Mouse (Mus musculus): ENCODE data around the gene Ednra. TPM values are rescaled to one million over a fixed set of nuclear protein-coding genes. Genes with fewer than 3 reads are reported as not detected.
A peak's percentile ranks its signal among the peaks of the same experiment; 100 is the strongest.

Ednra gene
- polyA plus RNA-seq, 1 experiment from 2014 or later, result 4.1 TPM

DNA sequence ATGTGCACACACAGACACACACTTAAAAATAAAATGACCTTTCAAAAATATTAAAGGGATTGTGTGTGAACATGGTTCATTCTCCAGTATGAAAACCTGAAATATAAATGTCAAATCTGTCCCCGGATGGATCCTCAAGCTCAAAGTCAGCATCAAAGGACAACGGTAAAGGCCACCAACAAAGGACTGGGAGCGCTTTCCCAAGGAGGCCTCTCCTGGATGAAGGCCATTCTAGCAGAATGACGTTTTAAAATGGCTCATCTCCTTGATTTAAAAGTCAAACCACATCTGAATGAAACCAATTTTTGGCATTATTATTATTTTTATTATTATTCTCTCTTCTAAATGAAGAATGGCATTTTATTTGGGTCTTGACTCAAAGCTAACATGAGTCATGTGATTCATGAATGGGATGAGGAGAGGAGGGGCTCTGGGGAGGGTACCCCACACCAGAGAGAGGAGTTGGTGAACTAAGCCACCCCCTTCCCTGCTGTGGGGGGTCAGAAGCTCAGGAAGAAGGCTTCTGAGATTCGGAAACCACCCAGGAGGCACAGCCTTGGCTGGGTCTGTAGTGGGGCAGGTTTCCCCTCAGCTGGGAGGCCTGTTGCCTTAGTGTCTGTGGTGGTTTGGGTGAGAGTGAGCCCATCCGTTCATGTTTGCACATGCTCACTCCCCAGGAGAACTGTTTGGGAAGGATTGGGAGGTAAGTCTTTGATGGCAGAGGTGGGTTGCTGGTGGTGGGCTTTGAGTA is 40.7 kb downstream of the Ednra start:
- no peaks in the 10 kb centered on the region for H3K27me3 ChIP-seq (replicated peaks; ENCODE audit: control insufficient read depth, insufficient read depth, low read length)
- H3K9me3 ChIP-seq (replicated peaks; ENCODE audit: control insufficient read depth, low read length), result no peaks in the 10 kb centered on the region
- H3K4me3 ChIP-seq (ENCODE audit: low read depth, low read length), result no peak overlapping the region
- WGBS, result 85% methylated on average over 6 of the region's 6 CpGs
- H3K4me2 ChIP-seq (ENCODE audit: low read length), result no peak overlapping the region
- H3K36me3 ChIP-seq (ENCODE audit: control insufficient read depth, insufficient read depth, low read length), result no peaks in the 10 kb centered on the region
- no peak overlapping the region for H3K27ac ChIP-seq (ENCODE audit: low read depth, low read length)
- DNase-seq (ENCODE audit: low spot score) (no peak), ATAC-seq (no peak)
- no peaks in the 10 kb centered on the region for H3K4me1 ChIP-seq (ENCODE audit: control insufficient read depth, insufficient read depth, low read length)
- H3K9ac ChIP-seq (ENCODE audit: low read length), result no peak overlapping the region

DNA sequence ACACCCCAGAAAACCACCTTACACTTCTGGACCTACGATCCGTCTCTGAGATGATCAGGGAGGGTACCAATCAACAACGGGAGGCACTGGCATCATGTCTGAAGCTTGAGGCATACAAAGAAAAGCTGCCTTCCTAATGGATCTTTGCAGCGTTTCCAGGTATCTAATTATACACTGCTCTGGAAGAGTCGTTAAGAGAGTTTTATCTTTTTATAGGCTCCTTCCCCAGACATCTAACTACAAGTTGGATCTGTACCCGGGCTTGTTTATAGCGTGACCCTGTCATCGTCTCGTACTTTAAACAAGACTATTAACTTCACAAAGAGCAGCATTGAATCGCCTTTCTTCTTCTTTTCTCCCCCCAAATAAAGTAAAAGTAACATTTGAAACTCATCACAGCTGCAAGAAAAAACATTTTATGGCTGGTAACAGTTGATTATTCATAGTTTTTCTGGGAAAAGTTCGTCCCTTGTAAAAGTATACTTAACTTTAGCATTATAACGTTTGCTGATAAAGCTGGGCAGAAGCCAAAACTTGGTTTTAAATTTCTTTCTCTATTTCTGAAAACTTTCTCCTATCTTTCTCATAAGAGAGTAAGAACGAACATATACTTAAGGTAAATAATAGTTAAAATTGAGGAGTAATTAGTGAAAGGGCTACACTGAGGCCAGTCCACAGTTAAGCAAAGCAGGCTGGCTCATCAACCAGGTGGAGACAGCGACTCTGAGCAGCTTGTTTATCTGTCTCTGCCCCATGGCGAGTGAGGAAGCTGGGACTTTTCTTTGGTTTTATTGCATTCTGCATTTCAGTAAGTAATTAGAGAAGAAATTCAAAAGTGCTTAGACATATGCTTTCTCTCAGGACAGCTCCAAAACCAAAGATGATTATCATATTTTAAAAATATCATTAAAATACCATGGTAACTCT is 42.0 kb downstream of the Ednra start:
- Histone ChIP-seq H3K9me3 (replicated peaks; ENCODE audit: control insufficient read depth, low read length) (no peaks in the 10 kb centered on the region), H3K4me3 (ENCODE audit: low read depth, low read length) (no peak overlapping the region), H3K27me3 (replicated peaks; ENCODE audit: control insufficient read depth, insufficient read depth, low read length) (no peaks in the 10 kb centered on the region), H3K4me2 (ENCODE audit: low read length) (no peak overlapping the region), H3K27ac (ENCODE audit: low read depth, low read length) (no peak overlapping the region), H3K36me3 (ENCODE audit: control insufficient read depth, insufficient read depth, low read length) (no peaks in the 10 kb centered on the region), H3K4me1 (ENCODE audit: control insufficient read depth, insufficient read depth, low read length) (no peaks in the 10 kb centered on the region), H3K9ac (ENCODE audit: low read length) (no peak overlapping the region)
- ATAC-seq, result no peak
- DNase-seq (ENCODE audit: low spot score), result peak; percentile 16
- WGBS, result 49% methylated on average over 15 of the region's 15 CpGs

DNA sequence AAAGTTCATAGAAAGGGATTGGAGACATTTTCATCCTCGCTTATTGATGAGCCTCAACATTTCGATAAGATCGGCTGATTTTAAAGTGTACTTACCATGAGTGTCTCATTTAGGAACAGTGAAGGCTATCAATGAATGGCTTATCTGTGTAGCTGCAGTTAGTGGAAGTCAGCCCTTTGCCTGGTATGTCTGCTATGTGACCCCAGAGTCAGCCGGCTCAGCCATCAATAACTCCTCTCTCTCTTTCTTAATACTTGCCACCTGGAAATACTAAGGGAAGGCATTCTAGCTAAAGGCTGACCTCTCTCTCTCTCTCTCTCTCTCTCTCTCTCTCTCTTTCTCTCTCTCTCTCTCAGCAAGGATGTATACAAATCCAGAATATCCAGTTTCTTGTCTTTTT is 52.2 kb downstream of the Ednra start:
- no peak for DNase-seq (ENCODE audit: low spot score)

DNA sequence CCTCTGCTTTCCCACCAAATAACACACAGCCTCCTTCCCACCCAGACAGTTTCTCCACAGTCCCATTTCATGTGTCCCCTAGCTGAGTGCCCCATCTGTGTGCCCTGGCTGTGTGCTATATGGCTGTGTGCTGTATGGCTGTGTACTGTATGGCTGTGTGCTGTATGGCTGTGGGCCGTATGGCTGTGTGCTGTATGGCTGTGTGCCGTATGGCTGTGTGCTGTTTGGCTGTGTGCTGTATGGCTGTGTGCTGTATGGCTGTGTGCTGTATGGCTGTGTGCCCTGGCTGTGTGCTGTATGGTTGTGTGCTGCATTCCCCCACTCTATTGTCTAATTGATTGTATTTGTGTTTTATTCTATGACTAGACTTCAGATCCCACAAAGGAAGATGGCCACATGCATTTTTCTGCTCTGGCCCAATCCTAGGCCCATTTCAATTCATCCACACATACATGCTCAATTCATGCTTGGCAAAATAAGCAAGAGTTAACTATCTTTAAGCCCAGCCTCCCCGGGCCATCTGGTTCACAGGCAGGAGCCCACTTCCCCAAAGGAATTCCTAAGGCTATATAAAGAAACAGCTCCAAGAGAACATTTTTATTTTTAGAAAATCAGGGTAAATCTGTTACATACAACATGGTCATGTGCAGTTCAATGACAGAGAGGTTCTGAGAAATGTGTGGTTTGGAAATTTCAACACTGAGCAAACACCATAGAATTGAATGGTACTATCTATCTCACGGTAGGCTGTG is 53.5 kb downstream of the Ednra start:
- H3K36me3 ChIP-seq (ENCODE audit: control insufficient read depth, insufficient read depth, low read length), result no peaks in the 10 kb centered on the region
- H3K4me2 ChIP-seq (ENCODE audit: low read length), result no peak overlapping the region
- WGBS, result 85% methylated on average over 4 of the region's 4 CpGs
- no peak overlapping the region for H3K9ac ChIP-seq (ENCODE audit: low read length)
- ATAC-seq (peak; percentile 23; the same call in 1 of the 2 replicates), DNase-seq (ENCODE audit: low spot score) (no peak)
- no peaks in the 10 kb centered on the region for H3K27me3 ChIP-seq (replicated peaks; ENCODE audit: control insufficient read depth, insufficient read depth, low read length)
- no peaks in the 10 kb centered on the region for H3K9me3 ChIP-seq (replicated peaks; ENCODE audit: control insufficient read depth, low read length)
- H3K27ac ChIP-seq (ENCODE audit: low read depth, low read length), result no peak overlapping the region
- H3K4me1 ChIP-seq (ENCODE audit: control insufficient read depth, insufficient read depth, low read length), result no peaks in the 10 kb centered on the region
- no peak overlapping the region for H3K4me3 ChIP-seq (ENCODE audit: low read depth, low read length)

More for the DNA sequence above, 52.2 kb downstream of the Ednra start:
- ATAC-seq, result no peak
- Histone ChIP-seq H3K27me3 (replicated peaks; ENCODE audit: control insufficient read depth, insufficient read depth, low read length) (no peaks in the 10 kb centered on the region), H3K9me3 (replicated peaks; ENCODE audit: control insufficient read depth, low read length) (no peaks in the 10 kb centered on the region), H3K4me1 (ENCODE audit: control insufficient read depth, insufficient read depth, low read length) (no peaks in the 10 kb centered on the region), H3K4me2 (ENCODE audit: low read length) (no peak overlapping the region), H3K9ac (ENCODE audit: low read length) (no peak overlapping the region), H3K36me3 (ENCODE audit: control insufficient read depth, insufficient read depth, low read length) (no peaks in the 10 kb centered on the region), H3K4me3 (ENCODE audit: low read depth, low read length) (no peak overlapping the region), H3K27ac (ENCODE audit: low read depth, low read length) (no peak overlapping the region)
- WGBS, result 89% methylated on average over 4 of the region's 4 CpGs

DNA sequence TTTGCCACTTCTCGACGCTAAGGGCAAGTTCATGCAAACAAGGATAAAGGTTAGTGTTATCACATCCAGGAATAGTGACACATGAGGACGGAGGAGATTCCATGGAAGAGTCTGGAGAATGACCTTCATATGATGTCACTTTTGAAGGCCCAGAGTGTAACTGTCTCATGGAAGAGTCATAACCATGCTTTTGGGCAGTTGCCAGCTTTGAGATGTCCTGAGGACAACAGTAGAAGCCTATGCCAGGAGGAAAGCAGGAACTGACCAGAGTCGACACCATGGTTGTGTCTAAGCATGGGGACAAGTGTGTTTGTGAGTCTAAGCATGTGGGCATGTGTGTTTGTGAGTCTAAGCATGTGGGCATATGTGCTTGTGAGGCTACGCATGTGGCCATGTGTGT is 56.3 kb downstream of the Ednra start:
- H3K9me3 ChIP-seq (replicated peaks; ENCODE audit: control insufficient read depth, low read length), result no peaks in the 10 kb centered on the region
- no peaks in the 10 kb centered on the region for H3K27me3 ChIP-seq (replicated peaks; ENCODE audit: control insufficient read depth, insufficient read depth, low read length)
- 93% methylated on average over 5 of the region's 5 CpGs for WGBS
- H3K36me3 ChIP-seq (ENCODE audit: control insufficient read depth, insufficient read depth, low read length), result no peaks in the 10 kb centered on the region
- no peak for ATAC-seq
- no peak overlapping the region for H3K9ac ChIP-seq (ENCODE audit: low read length)
- H3K4me3 ChIP-seq (ENCODE audit: low read depth, low read length), result no peak overlapping the region
- H3K4me2 ChIP-seq (ENCODE audit: low read length), result no peak overlapping the region
- no peak for DNase-seq (ENCODE audit: low spot score)
- H3K4me1 ChIP-seq (ENCODE audit: control insufficient read depth, insufficient read depth, low read length), result no peaks in the 10 kb centered on the region
- H3K27ac ChIP-seq (ENCODE audit: low read depth, low read length), result no peak overlapping the region

DNA sequence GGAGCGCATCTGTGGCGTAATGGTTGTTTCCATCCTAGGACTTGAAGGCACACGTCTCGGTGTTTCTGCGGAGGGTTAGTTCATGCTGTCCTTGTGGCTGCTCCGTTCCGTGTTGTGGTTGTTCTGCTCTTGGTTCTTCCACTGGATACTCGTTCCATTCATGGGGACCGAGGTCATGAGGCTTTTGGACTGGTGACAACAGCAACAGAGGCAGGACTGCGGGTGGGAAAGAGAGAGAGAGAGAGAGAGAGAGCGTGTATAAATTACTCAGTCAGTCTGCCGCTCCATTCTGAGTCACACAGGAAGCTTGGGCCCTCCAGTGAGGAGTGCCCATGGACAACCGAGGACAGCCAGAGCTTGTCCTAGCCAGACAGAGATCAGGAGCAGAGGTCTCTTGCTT is 59.4 kb downstream of the Ednra start:
- DNase-seq (ENCODE audit: low spot score) (no peak), ATAC-seq (no peak)
- Histone ChIP-seq H3K9me3 (replicated peaks; ENCODE audit: control insufficient read depth, low read length) (no peaks in the 10 kb centered on the region), H3K4me3 (ENCODE audit: low read depth, low read length) (no peak overlapping the region), H3K36me3 (ENCODE audit: control insufficient read depth, insufficient read depth, low read length) (no peaks in the 10 kb centered on the region), H3K27ac (ENCODE audit: low read depth, low read length) (no peak overlapping the region), H3K4me2 (ENCODE audit: low read length) (no peak overlapping the region), H3K9ac (ENCODE audit: low read length) (no peak overlapping the region), H3K4me1 (ENCODE audit: control insufficient read depth, insufficient read depth, low read length) (no peaks in the 10 kb centered on the region), H3K27me3 (replicated peaks; ENCODE audit: control insufficient read depth, insufficient read depth, low read length) (no peaks in the 10 kb centered on the region)
- WGBS, result 94% methylated on average over 13 of the region's 13 CpGs

DNA sequence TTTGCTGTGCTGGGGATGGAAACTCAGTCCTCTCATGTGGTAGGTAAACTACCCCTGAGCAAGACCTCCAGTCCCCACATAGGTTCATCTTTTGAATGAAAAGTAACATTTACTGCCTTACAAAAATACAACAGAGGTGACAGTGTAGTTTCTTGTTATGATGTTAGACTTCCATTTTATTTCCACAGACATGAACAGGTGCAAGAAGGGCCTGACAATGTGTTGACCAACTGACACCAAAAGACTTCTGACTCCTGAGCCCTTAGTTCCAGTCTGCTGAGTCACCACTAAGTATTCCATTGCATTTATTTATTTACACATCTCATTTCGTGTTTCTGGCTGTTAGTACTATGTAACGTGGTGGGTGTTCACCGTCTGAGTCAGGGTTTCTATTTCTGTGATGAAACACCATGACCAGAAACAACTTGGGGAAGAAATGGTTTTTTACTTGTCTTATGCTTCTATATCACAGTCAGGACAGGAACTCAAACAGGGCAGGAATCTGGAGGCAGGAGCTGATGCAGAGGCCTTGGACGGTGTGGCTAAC is 64.7 kb downstream of the Ednra start:
- 83% methylated on average over 4 of the region's 4 CpGs for WGBS

DNA sequence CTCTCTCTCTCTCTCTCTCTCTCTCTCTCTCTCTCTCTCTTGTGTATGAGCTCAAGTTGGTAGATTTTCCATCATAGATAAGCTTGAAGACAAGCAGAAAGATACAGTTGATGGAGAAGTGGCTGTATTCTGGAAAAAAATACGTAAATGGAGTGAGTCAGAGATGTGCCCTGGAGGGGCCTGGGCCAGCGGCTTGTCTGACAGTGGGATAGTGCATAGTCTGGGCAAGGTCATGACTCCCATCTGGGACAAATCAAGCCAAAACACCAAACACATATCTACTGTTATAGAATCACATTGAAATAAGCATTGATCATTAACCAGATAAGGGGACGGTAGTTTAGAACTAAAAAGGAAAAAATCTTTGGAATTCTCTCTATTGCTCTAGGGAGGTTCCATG is 65.9 kb downstream of the Ednra start:
- 90% methylated on average over 3 of the region's 3 CpGs for WGBS
- no peaks in the 10 kb centered on the region for H3K9me3 ChIP-seq (replicated peaks; ENCODE audit: control insufficient read depth, low read length)
- DNase-seq (ENCODE audit: low spot score) (no peak), ATAC-seq (no peak)
- H3K27ac ChIP-seq (ENCODE audit: low read depth, low read length), result no peak overlapping the region
- no peak overlapping the region for H3K9ac ChIP-seq (ENCODE audit: low read length)
- no peak overlapping the region for H3K4me2 ChIP-seq (ENCODE audit: low read length)
- H3K4me3 ChIP-seq (ENCODE audit: low read depth, low read length), result no peak overlapping the region
- no peaks in the 10 kb centered on the region for H3K4me1 ChIP-seq (ENCODE audit: control insufficient read depth, insufficient read depth, low read length)
- no peaks in the 10 kb centered on the region for H3K36me3 ChIP-seq (ENCODE audit: control insufficient read depth, insufficient read depth, low read length)
- H3K27me3 ChIP-seq (replicated peaks; ENCODE audit: control insufficient read depth, insufficient read depth, low read length), result no peaks in the 10 kb centered on the region

More for the DNA sequence above, 64.7 kb downstream of the Ednra start:
- H3K27ac ChIP-seq (ENCODE audit: low read depth, low read length), result no peak overlapping the region
- H3K9me3 ChIP-seq (replicated peaks; ENCODE audit: control insufficient read depth, low read length), result no peaks in the 10 kb centered on the region
- H3K4me2 ChIP-seq (ENCODE audit: low read length), result no peak overlapping the region
- no peak overlapping the region for H3K4me3 ChIP-seq (ENCODE audit: low read depth, low read length)
- no peak overlapping the region for H3K9ac ChIP-seq (ENCODE audit: low read length)
- H3K4me1 ChIP-seq (ENCODE audit: control insufficient read depth, insufficient read depth, low read length), result no peaks in the 10 kb centered on the region
- no peaks in the 10 kb centered on the region for H3K36me3 ChIP-seq (ENCODE audit: control insufficient read depth, insufficient read depth, low read length)
- no peak for ATAC-seq
- H3K27me3 ChIP-seq (replicated peaks; ENCODE audit: control insufficient read depth, insufficient read depth, low read length), result no peaks in the 10 kb centered on the region
- no peak for DNase-seq (ENCODE audit: low spot score)

Data from forebrain, embryonic 14.5 days (tissue).